Mouse (Mus musculus) left cerebral cortex, adult 2 months (tissue): ENCODE data around the gene Tgfbi. TPM values are rescaled to one million over a fixed set of nuclear protein-coding genes. Genes with fewer than 3 reads are reported as not detected.

Source experiments
- DNase-seq, 2 experiments: peaks; one replicate each; pipeline ENCODE4 v3.0.0; 2021 to 2022; ENCODE audit warnings: low spot score in 2 of 2, mixed read lengths in 1 of 2; ENCODE audit errors: extremely low spot score in 1 of 2
- H3K27ac ChIP-seq: fragments of 200-600 bp; 2 replicates; pipeline ENCODE4 v1.8.1; 2022
- H3K4me3 ChIP-seq: fragments of 200-600 bp; 2 replicates; pipeline ENCODE4 v1.8.1; 2022
- CTCF ChIP-seq: fragments of 200-600 bp; IDR thresholded peaks from 2 replicates; pipeline ENCODE4 v1.8.1; 2022; ENCODE audit warnings: antibody characterized with exemption, mild to moderate bottlenecking, moderate library complexity
- intact Hi-C: fragments of 180-260 bp; cut with DNase I; formaldehyde crosslinking; loops from one replicate; pipeline ENCODE4 v1.15.1; 2025
- total RNA-seq, 2 experiments: library from RNA; stranded (reverse); gene quantifications; 2 replicates each; pipeline ENCODE4 v1.2.3; 2021

The Tgfbi gene
- total RNA-seq, 2 experiments from 2014 or later: 3.8 to 5.1 TPM

DNA sequence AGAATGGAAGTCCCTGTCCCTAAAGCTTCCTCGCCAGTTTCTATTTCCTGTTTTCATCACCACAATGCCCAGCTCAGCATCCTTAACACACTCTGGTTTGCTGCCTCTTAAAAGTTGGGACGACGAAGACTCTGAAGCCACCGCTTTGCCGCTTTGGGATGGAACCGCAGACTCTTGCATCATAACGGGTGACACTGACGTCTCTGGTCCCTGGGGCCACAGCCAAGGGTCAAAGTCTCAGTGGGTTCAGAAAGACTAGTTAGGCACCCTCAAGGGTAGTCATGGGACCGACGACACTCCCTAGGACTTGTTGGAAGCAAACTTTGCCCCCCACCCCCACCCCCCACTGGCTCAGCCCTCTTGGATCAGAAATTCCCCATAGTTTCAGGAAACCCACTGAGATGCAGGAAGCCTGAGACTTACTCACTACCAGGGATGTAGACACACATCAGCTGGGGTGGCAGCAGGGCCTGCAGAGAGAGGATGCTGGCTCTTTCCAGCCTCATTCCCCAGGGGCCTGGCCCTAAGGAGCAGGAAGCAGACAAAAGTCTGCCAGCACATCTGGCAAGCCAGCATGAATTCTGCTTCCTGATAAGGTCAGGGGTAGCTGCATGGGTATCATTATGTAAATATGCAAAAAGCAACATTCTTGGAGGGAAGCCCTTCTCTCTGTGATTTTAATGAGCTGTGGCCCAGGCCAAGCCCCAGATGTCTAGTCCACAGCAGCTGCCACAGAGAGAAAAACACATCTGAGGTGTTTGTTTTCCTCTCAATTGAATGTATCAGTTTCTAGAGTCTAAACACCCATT, 38.5 kb downstream of the Tgfbi start:
- TF ChIP-seq CTCF: no peak
- Histone ChIP-seq H3K27ac (no peak overlapping the region), H3K4me3 (no peak overlapping the region)
- intact Hi-C loops: no loop called here
- DNase-seq: no peak

DNA sequence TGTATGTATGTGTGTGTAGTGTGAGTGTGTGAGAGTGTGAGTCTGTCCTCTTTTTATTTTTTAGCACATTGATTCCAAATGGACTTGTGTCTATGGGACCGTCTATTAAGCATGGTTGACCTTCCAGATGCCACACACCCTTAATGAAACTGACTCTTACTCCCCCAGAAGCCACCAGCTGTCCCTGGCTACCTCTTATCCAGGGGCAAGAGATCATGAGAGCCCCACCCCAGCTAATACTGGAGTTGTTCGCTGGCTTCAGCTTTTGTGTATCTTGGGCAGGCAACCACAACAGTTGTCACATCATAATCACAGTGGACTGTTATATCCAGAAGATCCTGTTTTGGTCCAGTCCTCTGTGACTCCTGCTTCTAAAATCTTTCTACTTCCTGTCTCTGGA, 40.7 kb downstream of the Tgfbi start:
- H3K27ac ChIP-seq: no peak overlapping the region
- TF ChIP-seq CTCF: no peak
- H3K4me3 ChIP-seq: no peak overlapping the region
- intact Hi-C loops: loop anchor here (10.0 kb wide), 1 partner anchor 615 kb away; no protein-coding TSS in a partner anchor
- no peak for DNase-seq

DNA sequence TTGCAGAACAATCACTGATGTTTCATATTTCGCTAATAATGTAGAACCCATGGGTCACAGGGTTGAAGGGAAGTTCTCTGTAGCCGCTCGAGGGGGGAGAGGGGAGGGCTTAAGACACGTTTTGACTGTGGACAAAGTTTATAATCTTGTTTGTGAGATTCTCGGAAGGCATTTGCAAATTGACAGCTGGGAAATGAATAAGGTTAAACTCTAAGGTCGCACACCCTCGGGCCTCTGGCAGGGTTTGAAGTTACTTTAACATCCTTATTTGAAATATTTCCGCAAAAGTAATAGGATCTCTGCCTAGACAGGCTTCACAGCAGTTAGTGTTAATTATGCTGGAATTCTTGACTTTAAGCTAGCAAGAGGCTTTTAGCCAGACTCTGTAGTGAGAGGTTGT, 43.1 kb downstream of the Tgfbi start:
- Histone ChIP-seq H3K4me3 (no peak overlapping the region), H3K27ac (no peak overlapping the region)
- TF ChIP-seq CTCF: no peak
- intact Hi-C loops: loop anchor here (10.0 kb wide), 1 partner anchor 612 kb away; no protein-coding TSS in a partner anchor
- DNase-seq: no peak

DNA sequence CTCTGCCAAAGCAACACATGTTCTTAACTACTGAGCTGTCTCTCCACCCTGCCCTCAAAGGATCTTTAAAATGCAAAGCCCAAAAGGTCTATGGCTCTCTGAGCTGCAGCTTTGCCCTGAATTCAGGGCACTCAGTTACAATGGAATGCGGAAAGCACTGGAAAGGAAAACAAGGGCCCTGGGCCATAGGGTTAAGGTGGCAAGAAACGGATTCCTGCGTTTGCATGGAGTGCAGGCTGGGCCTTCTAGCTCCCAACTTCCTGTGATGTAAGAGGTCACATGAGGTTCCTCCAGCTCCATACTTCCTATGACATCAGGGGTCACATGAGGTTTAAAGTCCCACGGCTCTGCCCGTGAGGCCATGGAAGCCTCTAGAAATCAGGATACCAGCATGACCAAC, 44.9 kb downstream of the Tgfbi start:
- no peak for TF ChIP-seq CTCF
- Histone ChIP-seq H3K27ac (no peak overlapping the region), H3K4me3 (no peak overlapping the region)
- no peak for DNase-seq
- intact Hi-C loops: loop anchor here (10.0 kb wide), 1 partner anchor 611 kb away; no protein-coding TSS in a partner anchor

DNA sequence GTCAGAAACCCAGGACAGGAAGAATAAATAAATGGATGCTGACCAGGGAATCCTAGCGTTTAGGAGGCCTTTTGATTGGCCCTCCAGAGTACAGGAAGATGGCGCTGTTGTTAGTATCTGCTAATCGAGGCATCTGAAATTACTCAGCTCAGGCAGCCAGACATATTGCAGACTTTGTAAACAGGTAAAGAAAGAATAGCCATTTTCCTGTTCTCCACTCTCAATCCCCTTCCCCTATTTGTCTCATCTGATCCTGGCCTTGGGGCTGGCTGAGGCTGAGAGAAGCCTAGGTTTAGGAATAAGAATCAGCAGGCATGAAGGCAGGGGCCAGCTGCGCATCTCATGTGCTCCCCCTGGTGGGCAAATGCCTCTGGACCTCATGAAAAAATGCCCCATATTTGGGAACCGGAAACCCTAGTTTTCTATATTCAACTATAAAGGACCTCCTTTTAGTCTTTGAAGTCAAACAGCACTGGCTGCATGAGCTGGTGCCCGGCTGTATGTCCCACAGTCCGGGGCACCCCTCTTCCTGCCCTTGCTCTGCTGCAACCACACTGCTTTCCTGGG, 48.7 kb downstream of the Tgfbi start:
- peak; percentile 84 for TF ChIP-seq CTCF
- Histone ChIP-seq H3K27ac (no peak overlapping the region), H3K4me3 (no peak overlapping the region)
- intact Hi-C loops: loop anchor here (2.0 to 10.0 kb wide), 4 partner anchors 77 to 607 kb away; no protein-coding TSS in a partner anchor
- peak; percentile 54 to 75 for DNase-seq

DNA sequence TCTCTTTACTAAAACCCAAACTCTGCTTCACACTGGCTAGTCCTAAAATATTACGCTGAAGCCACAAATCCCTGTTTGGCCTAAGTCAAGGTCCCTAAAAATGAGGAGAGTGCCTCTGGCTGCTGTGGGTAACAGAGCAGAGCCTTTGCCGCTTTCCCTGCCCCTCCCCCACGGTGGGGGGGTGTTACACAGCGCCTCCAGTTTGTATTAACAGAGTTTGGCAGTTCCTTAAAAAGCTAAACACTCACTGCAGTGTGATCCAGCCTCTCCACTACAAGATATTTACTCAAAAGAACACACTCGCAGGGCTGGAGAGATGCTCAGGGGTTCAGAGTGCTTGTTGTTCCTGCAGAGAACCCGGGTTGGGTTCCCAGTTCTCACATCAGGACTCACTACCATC, 49.6 kb downstream of the Tgfbi start:
- Histone ChIP-seq H3K4me3 (no peak overlapping the region), H3K27ac (no peak overlapping the region)
- DNase-seq: no peak
- TF ChIP-seq CTCF: no peak
- intact Hi-C loops: loop anchor here (2.0 to 10.0 kb wide), 4 partner anchors 76 to 606 kb away; no protein-coding TSS in a partner anchor

DNA sequence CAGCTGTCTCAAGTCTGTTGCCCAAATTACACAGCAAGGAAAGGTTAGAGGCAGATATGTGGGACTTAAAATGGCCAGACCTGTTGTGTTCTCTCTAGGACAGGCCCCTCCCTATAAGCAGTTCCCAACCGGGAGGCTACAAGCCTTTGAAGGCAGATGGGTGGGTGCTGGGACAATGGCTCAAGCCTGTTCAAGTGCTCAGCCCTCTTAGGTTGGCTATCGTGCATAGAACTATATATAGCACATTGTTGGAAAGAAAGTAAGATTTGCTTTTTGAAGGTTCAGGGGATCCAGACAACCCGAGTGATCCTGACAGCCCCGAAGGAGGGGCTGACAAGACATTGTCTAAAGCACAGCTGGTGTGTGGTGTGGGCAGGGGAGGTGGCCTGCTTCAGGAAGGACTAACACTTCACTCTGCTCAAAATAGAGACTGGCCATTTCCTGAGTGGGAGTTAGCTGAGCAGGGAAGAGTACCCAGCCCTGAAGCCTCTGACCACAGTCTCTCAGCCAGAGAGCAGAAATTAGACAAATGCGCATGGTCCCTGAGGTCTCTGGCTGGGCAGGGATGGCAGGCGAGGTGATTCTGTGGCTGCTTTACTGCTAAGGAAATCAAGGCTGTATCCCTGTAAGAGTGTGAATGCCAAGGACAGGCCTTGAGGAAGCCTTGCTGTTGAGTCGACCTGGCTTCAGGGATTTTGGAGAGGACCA, 52.7 kb downstream of the Tgfbi start:
- no peak for TF ChIP-seq CTCF
- DNase-seq: no peak
- intact Hi-C loops: no loop called here
- Histone ChIP-seq H3K4me3 (no peak overlapping the region), H3K27ac (no peak overlapping the region)

DNA sequence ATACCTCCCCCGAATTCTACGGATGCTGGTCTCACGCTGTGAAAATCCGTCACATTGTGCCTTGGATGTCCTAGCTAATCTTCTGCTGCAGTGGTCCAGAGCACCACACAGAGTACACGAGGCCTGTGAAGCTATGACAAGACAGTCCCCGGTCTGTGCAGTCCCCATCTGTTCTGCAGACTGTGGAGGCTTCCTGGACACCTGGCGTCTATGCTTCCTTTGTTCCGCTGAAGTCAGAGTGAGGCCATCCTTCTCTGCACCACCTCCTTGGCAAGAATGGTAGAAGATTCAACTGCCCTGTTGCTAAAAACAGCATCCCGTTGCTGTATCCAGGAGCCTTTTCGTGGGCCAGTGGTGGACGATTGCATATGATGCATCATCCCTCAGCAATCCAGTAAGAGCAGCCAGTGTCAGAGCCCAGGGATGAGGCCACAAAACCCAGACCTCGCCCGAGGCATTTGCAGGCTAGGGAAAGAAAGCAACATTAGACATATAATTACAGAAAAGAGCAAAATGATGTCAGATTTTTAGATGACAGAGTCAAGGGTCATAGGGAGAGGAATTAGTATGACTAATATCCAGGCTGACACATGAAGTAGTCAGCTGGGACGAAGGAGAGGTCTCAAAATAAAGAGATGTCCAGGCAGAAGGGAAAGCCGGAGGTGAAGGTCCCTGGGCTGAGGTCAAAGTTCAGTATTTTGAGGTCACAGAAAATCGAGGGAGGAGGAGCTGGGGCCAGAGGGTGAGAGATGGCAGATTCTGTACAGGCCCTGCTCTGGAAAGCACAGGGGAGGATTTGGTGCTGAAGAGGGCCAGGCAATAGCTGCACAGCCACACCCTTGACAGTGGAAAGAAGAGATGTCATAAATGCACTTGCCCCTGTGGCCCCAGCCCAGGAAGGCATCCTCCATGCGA, 55.2 kb downstream of the Tgfbi start:
- no peak for TF ChIP-seq CTCF
- no peak overlapping the region for H3K27ac ChIP-seq
- intact Hi-C loops: no loop called here
- DNase-seq: peak in 1 of 2 experiments; percentile 15
- H3K4me3 ChIP-seq: no peak overlapping the region

DNA sequence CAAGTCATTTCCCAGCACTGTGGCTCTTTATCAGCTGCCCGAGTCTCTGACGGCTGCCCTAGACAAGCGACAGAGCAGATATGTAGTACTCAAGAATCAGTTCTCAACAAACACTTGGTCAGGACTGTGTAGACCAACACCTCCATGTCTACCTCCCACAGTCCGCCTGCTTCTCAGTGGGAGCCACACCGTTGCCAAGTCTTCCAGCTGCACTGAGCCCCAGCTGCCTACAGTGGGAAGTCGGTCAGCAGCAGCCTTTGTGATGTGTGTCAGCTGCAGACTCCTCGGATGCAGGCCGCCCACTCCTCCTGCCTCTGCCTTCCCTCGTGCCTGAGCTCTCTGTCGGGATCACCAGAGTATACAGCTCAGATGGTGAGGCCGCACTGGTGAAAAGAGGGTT, 61.9 kb downstream of the Tgfbi start:
- Histone ChIP-seq H3K27ac (no peak overlapping the region), H3K4me3 (no peak overlapping the region)
- peak; percentile 14 to 22 for DNase-seq
- no peak for TF ChIP-seq CTCF
- intact Hi-C loops: no loop called here

DNA sequence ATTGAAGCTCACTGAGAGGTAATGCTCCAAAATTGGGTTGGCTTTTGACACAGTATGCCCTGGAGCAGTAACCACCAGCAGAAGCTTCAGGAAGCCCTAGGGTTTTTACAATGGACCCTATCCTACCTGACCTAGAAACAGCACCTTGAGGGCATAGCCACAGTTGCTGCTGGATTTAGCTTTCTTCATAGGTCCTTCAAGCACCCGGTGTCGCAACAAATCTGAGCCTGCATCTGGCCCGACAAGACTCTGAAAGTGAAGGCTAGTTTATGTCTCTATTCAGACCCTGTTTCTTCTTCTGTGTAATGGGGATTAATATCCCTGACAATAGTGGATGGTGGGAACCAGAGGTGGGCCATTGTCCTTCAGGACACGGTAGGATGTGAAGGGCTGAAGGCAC, 68.4 kb downstream of the Tgfbi start:
- no peak for TF ChIP-seq CTCF
- H3K27ac ChIP-seq: no peak overlapping the region
- H3K4me3 ChIP-seq: no peak overlapping the region
- intact Hi-C loops: no loop called here
- DNase-seq: no peak

DNA sequence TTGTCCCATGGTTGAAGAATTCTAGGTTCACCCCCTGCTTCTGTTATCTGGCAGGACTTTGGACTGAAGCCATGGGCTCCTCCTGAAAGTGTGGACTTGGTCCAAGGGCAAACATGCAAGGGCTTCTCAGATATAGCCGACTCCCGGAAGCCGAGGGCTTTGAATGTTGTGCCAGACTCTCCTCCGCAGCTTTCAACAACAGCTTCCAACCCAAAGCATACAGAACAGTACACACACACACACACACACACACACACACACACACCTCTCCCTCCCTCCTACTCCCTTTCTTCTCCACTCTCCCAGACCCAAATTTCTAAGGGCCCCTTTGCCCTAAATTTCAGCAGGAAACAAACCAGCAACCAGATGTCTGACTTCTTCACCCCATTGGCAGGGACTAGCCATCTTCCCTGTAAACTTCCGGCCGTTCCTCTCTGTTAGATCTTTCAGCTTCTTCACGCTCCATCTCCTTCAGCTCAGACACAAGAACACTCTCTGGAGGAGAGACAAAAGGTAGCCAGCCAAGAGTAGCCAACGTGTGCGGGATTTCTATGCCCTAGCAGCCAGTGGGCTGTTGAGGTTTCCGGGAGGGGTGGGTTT, 69.0 kb downstream of the Tgfbi start:
- no peak for DNase-seq
- intact Hi-C loops: no loop called here
- no peak for TF ChIP-seq CTCF
- H3K27ac ChIP-seq: no peak overlapping the region
- H3K4me3 ChIP-seq: no peak overlapping the region
